Mouse (Mus musculus): Measurements from ENCODE around the gene Irs1.

Gene Irs1

DNA sequence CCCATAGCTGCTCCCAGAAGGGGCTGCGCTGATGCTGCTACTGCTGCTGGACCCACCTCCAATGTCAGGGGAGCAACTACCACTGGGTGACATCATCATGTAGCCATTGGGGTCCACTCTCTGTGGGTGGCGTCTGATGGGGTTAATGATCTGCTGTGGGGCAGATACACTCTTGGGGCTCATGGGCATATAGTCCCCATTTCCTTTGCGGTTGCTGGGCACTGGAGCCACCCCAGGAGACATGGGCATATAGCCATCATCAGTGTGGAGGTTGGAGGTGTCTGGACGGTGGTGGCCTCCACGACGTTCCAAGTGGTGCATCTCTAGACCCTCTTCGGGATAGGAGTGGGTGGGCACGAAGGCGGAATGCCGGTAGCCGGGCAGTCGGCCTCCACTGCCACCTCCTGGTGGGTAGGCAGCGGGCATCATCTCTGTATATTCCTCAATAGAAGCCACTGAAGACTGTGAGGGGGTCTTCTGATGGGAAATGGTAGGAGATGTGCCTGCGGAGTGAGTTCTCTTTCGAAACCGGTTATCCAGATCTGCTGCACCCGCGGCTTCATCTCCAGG, 2.7 kb downstream of the Irs1 start:
- peak; percentile 94 for DNase-seq

DNA sequence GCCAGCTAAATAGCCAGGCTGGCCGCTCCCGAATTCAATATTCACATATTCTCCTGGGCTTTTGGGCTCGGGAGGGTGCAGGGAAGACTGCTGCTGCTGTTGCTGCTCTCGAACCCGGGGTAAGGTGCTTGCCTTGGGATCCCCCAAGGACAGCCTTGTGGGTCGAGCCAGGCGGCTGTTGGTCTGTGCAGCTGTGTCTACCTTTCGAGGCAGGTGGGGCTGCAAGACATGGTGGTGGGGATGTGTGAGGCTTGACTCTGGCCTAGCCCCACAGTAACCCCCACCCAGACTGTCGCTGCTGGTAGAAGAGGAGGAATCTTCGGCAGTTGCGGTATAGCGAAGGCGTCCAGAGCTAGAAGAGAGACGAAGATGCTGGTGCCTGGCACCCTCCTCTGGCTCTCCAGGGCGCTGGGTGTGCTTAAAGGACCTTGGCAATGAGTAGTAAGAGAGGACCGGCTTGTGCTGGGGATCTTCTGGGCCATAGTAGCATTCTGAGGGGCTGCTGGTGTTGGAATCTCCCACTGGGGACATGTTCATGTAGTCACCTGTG, 3.4 kb downstream of the Irs1 start:
- DNase-seq: peak; percentile 90

DNA sequence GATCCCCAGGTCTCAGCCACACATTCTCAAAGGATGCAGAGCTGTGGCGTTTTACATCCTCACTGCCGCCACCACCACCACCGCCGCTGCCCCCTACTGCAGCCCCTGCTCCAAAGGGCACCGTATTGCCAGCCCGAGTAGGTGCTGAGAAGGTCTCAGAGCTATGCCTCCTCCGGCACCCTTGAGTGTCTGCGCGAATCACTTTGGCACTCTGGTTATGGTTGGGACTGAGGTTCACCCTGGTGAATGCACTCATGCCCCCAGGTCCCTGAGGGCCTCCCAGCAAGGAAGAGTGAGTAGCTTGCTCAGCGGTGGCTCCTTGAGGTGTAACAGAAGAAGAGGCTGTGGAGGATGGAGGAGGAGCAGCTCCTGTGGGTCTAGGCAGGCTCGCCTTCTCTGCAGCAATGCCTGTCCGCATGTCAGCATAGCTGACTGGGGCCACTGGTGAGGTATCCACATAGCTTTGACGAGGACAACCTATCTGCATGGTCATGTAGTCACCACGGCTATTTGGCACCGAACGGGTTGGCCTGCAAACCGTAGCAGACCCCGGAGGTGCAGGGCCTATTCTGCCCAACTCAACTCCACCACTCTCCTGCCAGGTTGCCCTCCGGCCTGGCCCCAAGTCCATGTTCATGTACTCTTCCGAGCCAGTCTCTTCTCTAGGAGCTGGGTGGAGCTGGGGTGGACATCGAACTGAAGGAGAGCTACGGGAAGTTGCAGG, 4.0 kb downstream of the Irs1 start:
- DNase-seq: peak; percentile 93

DNA sequence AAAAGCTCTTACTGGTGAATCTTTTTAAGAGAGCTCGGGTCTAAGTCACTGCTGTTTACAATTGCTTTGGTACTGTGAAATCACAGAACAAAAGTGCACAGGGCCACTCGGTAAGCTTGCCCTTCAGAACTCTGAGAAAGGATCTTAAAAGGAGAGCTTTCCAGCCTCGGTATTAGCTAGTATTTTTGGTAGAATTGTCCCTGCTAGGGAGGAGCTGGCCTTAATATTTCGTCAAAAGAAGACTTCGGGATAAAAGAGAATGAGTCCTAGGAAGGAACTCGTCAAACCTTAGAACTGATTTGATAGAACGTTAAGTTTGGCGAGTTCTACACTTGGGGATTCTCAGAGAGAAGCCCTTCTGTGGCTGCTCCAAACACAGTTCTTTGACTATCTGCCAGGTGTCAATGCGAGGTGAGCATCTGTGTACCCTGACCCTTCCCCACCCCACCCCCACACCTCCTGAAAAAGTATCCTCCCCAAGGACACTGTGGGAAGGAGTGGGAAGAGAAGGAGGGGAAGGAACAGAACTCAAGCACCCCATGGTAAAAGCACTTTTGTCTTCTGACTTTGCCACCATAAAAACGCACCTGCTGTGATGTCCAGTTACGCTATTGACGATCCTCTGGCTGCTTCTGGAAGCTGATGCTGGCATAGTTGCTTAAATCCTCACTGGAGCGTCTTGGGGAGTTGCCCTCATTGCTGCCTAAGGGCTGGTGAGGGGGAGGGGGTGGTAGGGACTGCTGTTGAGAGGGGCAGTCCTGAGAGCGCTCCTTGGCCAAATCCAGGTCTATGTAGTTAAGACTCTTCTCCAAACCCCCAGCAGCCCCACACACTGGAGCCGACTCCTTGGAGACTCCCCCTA, 4.8 kb downstream of the Irs1 start:
- DNase-seq: peak; percentile 91

DNA sequence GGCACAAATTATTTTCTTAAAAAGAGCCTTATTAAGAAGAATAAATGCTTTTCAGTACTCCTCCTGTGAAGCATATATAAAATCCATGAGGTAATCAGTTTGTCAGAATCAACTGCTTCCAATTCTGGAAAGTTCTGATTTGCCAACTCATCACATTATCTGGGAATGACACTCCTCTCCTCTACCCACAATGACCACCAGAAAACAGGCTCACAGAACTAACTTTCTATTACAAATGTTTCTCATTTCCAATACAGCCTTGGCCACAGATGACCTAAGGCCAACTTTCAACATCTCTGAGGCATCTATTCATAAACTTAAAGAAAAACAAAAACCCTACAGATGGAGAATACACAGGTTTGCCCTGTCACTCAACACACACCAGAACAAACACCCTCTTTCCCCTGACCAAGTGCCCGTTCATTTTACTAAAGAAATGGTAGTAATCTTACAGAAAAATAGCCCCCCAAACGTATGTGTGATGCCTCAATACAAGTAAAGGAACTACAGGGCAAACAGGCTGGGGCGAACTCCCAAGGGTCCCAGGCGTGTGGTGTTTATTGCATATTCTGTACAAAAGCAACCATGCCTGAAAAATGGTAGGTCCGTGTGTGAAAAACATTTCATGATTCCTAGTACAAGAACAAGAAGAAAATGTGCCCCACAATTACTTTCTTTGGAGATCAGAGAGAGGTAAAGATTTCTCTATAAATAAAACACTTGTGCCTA, 5.6 kb downstream of the Irs1 start:
- no peak for DNase-seq

DNA sequence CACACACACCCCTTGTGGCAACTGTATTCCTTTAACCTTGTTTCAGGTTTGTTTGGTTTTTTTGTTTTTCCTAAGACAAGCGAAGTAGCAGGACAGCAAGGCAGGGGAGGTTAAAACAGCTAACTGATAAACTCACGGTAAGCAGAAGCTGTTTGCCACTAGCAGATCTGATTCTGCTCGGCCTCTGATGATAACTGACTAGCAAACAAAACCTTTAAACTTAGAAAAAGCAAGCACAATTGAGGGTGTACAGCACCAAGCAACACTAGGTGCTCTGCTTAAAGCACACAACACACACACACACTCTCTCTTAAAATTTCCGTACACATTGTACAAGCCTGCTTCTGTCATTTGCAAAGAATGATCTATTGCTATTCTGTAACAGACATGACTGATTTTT, 6.8 kb downstream of the Irs1 start:
- no peak for DNase-seq

DNA sequence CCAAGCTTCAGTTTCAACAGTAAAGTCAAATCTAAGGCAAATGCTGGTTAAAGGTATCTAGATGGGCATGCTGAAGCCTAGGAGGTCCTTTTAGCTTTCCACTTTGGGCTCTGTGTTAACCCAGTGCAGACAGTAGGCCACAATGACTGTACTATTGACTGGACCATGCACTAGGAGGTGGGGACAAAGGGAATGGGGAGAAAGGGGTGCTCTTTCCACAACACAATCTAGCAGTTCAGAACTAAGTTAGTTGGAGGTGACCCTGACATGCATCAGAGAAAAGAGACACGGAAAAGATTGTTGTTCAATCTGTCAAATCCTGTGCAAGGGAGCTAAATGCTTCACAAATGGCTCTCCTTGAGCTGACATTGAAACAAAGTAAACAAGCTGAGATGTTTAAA, 7.3 kb downstream of the Irs1 start:
- DNase-seq: peak; percentile 91

DNA sequence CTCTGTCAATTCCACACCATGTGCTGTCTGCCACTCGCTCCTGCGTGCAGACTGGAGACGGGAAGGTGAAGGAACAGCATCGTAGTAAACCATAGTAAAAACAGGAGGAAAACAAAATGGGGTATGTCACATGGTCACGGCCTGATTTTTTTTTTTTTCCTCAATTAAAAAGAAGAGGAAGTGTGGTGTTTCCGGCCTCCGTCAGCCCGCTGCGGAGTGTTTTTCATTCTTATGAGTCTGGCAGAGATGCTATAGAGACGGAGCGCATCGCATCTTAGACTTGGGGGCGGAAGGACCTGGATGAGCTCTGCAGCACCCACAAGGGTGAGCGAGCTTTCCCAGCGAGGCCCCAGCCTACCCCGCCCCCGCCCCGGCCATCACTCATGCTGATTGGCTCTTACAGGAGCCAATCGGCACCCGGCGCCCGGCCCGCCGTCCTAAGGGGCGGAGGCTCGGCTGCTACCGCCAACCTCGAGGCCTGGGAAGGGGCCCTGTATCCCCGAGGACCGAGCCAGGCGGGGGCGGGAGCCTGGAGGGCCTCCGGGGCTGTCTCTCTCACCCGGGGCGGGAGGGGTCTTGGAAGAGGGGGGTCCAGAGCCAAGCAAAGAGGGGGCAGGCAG, 8.1 kb downstream of the Irs1 start:
- DNase-seq: peak; percentile 100

DNA sequence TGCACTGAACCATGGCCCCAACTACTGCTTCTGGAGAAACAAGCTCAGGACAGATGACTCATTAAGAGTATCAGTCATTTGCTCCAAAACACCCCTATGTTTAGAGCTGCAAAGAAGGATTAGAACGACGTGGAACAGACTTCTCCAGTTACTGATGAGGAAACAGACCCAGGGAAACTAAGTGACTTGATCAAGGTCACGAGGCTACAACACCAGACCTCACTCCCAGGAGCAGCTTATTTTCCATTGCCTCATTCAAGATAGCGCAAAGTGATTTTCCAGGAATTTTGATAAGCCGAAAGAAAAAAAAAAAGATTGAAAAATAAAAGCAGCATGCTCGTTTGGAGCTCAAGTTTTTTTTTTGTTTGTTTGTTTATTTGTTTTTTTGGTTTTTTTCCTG, 9.4 kb downstream of the Irs1 start:
- peak; percentile 91 for DNase-seq

DNA sequence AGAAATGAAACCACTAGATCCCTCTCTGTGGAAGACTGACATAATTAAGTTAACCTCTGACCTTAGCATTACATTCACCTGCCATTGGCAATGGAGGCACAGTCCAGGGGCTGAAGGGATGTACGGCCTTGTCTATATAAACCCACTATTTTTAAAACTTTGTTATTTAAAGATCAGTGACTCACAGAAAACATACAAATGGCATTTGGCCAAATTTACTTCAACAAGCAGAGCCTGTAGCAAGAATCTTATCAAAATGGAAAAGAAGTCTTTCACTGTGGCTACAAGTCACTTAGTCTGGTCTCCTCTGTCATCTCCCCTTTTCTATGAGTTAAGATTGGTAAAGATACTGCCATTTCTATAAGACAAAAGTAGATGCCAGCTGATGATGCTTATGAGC, 11.4 kb downstream of the Irs1 start:
- no peak for DNase-seq

DNA sequence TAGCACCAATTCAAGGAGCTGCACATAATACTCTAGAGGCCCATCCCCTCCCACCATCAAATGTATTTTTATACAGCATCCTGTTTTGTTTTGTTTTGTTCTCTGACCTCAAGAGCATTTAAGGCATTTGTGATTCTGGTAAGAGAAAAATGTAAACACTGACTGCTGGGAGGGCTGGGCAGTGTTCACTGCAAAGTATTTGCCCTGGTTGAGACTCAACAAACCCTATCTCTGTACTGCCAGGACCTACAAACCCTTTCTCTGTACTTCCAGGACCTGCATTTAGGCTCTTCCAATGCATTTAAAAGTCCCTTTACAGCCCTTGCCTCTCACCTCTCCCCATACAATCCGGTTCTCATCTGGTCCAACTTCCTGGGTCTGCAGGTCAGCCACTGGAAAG, 16.9 kb downstream of the Irs1 start:
- no peak for DNase-seq

DNA sequence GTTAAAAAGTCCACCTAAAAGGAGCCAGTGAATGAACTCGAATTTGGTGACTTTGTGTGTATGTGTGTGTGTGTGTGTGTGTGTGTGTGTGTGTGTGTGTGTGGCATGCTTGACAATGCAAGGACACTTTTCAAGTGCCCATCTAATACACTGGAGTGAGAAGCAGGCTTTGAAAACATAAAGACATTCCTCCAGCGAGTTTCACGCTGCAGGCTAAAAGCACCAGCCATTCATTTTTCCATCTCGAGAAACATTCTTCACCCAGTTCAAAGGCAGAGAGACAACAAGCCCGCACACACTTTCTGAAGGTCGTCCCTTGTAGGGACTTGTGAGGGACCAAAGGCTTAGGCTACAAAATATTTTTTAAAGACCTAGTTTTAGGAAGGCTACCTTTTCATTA, 17.7 kb downstream of the Irs1 start:
- no peak for DNase-seq

DNA sequence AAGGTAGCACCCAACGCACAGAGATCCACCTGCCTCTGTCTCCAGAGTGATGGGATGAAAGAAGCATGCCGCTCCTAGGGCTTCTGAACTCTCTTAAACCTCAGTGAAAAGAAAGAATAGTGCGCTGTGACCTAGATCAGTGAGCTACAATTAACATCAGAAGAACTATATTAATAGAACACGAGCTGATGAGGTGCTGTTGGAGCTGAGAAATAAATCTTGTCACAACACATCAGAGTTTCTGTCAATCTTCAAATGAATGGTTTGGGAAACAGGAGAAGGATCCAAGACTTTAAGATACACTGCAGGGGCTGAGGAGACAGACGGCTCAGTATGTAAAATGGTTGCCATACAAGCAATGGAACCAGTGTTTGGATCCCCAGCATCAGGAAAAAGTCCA, 19.0 kb downstream of the Irs1 start:
- DNase-seq: no peak

DNA sequence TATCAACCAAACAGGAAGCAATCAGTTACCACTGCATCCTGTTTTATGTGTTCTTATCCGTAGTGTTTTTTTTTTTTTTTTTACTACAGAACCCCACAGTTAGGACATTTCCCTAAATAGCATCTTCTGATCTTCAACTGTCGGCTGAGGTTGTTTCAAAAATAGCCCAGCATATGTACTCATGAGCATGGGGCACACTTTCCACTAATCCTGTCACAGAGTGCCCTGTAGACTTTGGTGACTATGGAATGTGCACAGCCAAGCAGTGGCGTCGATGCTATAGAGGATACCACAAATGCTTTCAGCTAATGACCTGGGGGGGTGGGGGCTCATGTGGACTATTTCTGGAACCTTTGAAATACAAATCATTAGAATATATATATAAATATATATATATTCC, 23.7 kb downstream of the Irs1 start:
- no peak for DNase-seq

DNA sequence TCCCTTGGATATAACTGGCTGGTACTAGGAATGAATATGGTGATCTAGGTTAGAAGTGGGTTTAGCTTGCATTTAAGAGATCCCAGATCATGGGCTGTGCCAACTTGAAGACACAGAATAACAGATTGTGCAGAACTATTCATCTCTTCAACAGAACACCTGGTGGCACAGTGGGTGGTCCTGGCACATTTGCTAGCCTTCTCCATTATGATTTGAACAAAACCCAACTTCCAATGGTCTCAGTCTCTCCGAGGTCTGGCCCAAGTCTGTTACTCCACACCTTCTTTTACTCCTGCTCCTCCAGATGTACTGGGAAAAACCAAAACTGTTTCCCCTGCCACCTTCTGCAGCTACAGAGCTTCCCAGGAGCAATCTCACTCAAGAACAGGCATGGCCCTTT, 28.9 kb downstream of the Irs1 start:
- no peak for DNase-seq

DNA sequence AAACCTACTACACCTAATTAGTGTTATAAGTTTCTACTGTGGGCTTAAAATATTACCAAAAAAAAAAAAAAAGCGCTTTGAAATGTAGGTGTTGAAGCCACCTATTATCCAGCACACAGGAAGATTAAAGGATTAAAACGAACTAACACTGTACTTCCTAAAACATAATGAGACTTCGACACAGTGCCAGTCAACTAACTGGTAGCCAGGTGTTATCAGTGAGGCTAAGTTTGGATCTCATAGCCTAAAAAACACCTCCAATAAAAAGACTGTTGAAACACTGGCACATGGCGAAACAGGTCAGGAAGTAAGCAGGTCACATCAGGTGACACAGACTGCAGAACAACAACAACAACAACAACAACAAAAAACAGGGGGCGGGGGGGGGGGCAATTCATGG, 29.6 kb downstream of the Irs1 start:
- no peak for DNase-seq

DNA sequence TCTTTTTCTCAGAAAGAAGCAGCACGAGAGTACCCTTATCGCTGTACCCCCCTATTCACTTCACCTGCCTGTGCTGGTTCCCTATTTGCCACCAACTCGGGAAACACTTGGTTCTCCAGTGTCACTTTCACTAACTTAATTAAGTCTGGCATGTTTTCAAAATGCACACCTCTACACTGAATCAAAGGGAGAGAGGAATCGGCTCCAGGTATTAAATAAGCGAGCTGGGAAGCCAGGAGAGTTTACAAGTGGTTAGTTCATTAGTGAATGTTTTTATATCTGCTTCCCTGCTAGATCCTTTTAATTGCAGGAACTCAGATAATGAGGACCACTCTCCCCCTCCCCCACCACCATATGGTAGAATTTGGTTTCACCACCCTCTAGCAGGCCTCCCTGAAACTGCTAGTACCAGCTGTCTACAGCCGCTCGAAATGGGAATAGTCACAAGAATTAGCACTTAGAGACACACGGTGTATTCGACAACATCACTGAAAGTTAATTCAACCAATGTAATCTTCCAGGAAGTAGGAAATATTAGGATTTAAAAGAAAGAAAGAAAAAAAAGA, 30.1 kb downstream of the Irs1 start:
- no peak for DNase-seq

DNA sequence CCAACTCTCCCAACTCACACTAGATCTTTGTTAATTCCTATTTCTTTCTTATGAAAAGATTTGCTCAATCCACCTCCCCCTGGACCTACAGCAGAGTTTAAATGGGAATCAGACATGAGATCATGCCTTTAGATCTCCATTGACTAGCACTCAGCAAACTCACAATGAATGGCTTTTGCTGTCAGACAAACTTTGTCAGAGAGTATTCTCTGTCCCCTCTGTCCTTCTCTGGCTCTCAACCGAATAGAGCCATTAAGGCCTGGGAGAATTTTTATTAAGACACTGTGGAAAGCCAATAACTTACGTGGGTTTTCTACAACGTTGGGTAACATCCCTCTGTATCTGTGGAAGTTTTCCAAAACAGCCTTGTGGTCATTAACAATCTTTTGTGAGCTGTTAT, 31.2 kb downstream of the Irs1 start:
- DNase-seq: no peak

DNA sequence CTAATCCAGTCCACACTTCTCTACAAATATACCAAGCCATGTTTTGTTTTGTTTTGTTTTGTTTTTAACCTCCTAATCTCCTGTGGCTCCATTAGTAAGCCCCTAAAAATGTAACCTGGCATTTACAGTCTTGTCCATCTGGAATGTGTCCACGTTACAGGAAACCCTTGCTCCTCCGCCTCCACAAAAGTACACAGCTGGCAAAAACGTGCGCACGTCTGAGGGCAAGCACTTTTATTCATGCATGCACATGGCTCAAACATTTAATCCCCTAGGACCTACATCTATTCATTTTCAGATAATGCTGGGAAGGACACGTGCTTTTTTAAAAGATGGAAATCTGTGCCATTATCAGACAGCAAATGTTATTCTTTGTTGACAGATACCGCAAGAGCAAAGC, 32.9 kb downstream of the Irs1 start:
- DNase-seq: no peak

DNA sequence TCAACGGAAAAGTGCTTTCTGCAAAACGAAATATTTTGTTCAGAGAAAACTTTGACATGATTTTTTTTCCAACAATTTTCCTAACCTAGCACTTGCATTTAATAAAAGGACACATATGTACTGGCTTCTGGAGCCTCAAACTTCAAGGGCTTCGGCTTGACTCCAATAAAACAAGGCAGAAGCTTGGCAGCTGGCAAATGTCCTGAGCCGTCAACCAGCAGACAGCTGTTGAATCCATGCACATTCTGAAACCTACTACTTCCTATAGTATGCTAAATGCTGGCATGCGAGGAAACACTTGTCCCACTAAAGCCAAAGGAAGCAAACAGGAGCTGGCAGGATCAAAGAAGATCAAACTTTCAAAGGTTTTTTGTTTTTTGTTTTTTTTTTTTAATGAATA, 33.8 kb downstream of the Irs1 start:
- DNase-seq: no peak

DNA sequence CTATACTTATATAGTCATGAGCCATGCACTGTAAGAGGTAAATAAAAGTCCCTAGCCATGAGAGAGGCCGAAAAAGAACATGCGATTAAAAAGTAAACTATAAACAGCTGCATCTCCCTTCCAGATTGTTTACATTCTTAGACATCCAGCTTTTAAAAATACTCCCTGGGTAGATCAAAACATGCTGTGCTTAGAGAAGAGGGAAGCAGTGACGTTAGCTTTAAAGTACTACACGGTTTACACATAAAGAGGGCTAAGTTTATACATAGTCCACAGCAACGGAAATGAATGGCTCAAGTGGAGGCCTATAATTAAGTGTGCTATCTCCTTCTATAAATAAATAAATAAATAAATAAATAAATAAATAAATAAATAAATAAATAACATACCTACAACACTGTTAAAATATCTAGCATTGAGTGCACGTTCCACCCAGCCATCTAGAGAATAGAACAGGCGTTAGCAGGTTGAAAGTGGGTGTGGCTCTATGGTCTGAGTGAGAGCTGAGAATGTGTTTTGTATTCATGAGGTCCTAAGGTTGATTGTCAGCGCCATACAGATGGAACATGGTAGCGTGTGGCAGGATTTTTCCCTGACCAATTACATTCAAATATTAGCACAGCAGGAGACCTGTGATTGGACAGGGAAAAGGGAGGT, 37.3 kb downstream of the Irs1 start:
- no peak for DNase-seq

Measured in heart, adult 11 months (tissue).